Mouse (Mus musculus): ENCODE measurements around the gene Ubr1.
A peak's percentile ranks its signal among the peaks of the same experiment; 100 is the strongest.

The Ubr1 gene

DNA sequence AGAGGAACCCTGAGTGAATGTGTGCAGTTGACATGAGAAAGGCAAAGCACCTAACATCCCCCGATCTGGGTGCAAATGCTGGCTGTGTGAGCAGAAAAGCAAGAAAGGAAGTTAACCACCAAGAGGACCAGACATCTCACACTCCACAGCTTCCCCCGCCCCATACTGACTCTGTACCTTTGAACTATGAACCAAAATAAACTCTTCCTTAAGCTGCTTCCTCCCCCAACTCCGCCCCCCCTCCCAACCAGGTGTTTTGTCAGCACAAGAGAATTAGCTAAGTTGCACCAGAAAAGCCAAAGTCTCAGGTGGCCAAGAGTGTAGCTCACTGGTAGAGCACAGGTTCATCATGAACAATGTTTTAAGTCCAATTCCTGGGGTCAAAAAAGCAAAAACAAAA lies 117.4 kb downstream of the Ubr1 start:
- DNase-seq (ENCODE audit: low spot score), result no peak

DNA sequence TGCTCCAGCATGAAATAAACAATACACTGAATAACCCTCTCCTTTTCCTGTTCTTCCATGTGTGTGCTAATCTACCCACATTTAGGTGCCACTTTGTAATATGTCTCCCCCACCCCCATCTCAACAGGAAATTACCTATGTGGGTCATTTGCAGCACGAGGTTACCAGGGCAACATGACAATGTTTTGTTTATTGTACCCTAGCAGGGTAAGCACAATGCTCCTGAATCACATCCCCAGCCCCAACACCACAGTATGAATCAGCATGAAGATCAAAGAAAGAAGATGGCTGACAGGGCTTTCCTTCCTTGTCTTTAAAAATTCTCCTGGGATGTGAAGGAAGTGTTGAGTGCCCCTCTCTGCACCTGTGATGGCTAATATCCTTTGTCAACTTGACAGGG lies 117.9 kb downstream of the Ubr1 start:
- DNase-seq (ENCODE audit: low spot score), result no peak

DNA sequence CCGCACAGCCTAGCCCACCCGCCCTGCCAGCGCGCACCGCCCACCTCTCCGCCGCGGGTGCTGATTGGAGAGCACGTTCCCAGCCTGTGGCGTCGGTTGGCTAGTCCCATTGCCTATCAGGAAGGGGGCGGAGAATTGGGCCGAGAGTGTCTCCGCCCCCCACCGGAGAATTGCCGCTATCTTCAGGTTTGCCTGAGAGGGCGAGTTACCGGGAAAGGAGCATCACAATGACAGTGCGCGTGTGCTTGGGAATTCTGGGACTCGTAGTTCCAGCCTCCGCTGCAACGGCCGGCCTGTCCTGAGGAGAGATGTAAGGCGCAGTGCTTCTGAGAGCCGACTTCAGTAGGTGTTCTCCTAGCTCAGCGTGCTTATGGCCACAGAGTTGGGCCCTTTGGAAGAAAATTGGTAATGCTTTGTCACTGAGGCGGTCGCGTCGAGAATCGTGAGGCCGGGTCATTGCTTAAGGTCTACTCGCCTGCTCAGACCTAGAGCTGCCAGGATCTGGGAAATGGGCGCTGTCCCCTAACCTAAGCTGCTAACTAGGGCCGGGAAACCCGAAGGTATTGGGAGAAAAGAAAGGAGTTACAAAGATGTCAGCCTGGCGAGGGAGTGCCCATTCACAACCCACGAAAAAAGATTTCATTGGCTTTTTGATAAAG lies 120.0 kb downstream of the Ubr1 start, which contains the start of gene Ttbk2:
TSS of gene Ttbk2 (minus strand) at position 181 of the 659 bp plus-strand sequence.
- peak; percentile 99 for DNase-seq (ENCODE audit: low spot score)

DNA sequence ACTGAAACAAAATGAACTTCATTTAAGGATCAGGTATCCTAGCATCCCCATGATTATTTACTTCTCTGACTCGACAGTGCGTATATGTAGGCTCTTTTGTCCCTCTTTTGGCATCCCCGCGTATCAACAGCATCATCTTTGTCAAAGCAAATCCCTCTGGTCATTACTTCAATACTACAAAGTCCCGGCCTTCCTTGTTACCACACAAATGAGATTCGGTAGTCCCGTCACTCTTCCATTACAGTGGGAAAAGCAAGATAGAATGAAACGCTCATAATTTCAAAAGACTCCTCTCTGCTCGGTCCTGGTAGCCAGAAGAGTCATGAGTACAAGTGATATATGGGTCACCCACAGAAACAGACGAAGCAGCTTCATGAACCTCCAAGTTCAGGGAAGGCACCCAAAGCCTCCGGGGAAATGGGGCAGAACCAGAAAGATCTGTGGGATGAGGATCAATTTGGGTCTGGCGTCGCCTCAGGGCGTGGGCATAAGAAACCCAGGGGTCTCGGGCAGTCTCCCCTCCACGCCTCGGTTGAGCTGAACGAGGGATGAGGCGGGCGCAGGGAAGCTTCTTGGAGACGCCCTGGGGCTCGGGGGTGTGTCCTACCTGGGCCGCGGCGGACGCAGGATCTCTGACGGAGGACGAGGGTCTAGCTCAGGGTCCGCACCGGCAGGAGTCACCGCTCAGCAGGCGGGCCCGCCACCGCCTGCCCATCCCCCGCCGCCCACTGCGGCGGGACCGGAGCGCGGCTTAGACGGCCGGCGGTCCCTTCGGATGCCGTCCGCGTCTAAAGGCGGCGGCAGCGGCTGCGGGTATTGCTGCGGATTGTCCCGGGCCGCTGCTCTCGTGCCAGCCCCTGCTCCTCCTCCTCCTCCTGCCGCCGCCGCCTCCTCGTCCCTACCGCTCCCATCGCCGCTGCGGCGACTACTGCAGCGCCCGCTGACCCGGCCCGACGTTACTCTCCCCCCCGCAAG lies 120.8 kb downstream of the Ubr1 start, which contains the start of gene Cdan1:
TSS of gene Cdan1 (minus strand) at position 680 of the 975 bp plus-strand sequence.
- peak; percentile 61 for DNase-seq (ENCODE audit: low spot score)

DNA sequence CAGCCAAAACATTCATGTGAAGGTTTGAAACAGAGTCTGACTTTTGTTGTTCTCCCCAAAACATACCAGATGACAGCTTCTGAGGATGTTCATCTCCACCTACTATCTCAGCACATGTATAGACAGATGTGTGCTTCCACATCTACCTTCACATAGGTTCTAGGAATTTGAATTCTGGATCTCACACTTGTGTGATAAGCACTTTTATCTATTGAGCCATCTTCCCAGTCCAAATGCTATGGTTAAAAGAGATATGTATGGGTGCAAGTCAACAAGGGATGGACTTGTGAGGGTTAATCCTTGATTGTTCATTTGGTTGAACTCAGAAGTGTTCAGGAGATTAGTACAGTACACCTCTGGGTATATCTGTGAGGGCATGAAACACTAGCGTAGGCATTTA lies 125.2 kb downstream of the Ubr1 start:
- DNase-seq (ENCODE audit: low spot score), result no peak

DNA sequence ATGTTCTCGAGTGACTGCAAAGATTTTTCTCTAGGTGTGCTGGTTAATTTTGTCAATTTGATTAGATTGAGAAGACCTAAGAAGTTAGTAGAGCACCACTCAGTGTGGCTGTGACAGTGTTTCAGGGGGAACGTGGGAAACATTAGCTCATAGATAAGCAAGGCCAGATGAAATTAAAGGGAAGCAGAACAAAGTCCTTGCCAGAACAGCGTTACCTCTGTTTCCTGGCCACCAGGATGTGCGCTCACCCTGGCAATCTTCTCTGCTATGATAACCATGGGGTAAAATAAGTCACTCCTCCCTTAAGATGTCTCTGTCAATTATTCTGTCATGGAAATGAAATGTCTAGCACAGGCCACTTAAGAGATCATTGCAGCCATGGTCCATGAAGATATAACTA lies 126.5 kb downstream of the Ubr1 start:
- DNase-seq (ENCODE audit: low spot score), result no peak

DNA sequence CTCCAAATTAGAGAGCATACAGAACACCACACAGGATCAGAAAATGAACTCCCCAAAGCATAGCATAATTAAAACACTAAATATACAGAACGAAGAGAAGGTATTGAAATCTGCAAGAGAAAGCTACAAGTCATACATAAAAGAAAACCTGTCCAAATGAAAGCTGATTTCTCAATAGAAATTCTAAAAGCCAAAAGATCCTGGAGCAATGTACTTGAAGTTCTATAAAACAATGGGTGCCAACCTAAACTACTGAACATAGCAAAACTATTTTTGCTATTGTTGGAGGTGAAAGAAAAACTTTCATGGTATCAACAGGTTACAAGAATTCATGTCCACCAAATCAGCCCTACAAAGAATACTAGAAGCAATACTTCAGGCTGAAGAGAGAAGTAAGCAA lies 129.3 kb downstream of the Ubr1 start:
- no peak for DNase-seq (ENCODE audit: low spot score)

DNA sequence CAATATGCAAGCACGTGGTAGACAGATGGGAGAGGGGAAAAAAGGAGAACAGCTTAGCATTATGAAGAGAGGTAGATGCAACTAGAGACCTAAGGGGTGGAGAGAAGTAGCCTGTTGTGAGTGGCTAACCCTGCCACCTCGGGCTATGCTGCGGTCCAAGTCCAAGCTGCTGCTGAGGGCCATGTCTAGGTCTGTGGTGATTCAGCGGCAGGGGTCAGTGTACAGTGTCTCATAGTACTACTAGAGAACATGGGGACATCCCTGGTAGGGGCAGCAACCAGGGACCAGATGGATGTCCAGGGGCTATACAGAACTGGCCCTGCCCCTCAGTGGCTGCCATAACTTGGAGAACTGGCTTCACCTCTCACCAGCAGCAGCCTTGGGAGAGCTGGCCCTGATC lies 135.3 kb downstream of the Ubr1 start:
- no peak for DNase-seq (ENCODE audit: low spot score)

DNA sequence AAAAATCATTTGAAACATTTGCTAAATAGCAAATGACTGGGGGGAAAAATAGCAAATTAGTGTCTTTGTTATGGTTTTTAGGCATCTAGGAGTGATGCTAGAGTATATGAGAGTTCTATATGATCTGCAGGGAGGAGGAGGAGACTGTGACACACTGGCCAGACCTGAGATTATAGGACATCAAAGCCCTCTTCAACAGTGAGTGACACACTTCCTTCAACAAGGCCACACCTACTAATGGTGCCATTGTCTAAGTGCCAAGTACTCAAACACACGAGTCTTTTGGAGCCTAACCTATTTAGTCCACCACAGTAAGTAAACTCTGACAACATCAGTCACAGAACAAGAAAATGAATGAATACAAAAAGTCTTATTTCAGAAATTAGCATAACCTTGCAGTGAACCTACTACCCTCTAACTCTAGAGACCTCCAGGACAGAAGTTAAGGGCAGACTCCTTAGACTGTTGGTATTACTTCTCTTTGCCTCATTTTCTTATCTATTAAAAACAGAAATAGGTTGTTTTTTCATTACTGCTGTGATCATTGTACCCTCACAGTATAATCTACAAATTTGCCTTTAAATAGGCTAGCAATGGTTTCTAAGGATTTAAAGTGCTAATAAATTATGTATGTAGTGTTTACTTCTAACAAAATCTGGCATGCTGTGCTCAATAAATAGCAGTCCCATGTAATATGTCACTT lies 143.4 kb downstream of the Ubr1 start:
- no peak for DNase-seq (ENCODE audit: low spot score)

Data from embryo, embryonic 10 days (tissue).